Mouse (Mus musculus) E14TG2a.4 (cell line): ENCODE measurements around the gene Gm527.

Source experiments
- H3K27me3 ChIP-seq: 2 replicates; pipeline ENCODE4 v1.6.1; 2014; ENCODE audit warnings: low read length, control low read depth; ENCODE audit not compliant: insufficient read depth
- H3K36me3 ChIP-seq: 2 replicates; pipeline ENCODE4 v1.6.1; 2014; ENCODE audit warnings: low read length, control low read depth; ENCODE audit not compliant: insufficient read depth
- H3K4me1 ChIP-seq: replicated peaks from 2 replicates; pipeline ENCODE4 v1.6.1; 2014; ENCODE audit warnings: low read depth, low read length, control low read depth
- H3K4me3 ChIP-seq: replicated peaks from 2 replicates; pipeline ENCODE4 v1.5.1; 2014; ENCODE audit warnings: mild to moderate bottlenecking, low read length
- H3K9me3 ChIP-seq: 2 replicates; pipeline ENCODE4 v1.6.1; 2014; ENCODE audit warnings: low read length, control low read depth
- CTCF ChIP-seq: conservative IDR thresholded peaks from 2 replicates; pipeline ENCODE4 v1.5.1; 2014; ENCODE audit warnings: low read length
- NANOG ChIP-seq: IDR thresholded peaks from 2 replicates; pipeline ENCODE4 v1.6.1; 2014; ENCODE audit warnings: borderline replicate concordance, low read length, mixed read lengths
- POU5F1 ChIP-seq: IDR thresholded peaks from 2 replicates; pipeline ENCODE4 v1.6.1; 2014; ENCODE audit warnings: low read length, borderline replicate concordance

Gene Gm527

DNA sequence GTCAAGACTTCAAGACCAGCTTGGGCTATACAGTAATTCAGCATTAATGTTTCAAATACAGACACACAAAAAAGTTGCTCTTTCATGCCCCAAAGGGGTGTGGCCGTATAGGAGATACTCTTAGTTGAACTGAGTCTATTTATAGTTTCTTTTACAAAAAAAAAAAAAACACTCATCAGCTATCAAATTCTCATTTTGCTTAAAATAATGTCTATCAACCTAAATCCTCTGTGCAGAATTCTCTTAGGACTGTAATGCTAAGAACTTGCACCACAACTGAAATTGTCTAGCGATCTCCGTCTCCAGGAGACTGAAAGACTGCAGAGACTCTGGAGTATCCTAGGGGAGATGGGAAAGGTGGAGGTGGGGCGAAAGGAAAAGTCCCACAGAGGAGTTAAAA is 46.9 kb downstream of the Gm527 start:
- TF ChIP-seq POU5F1 = no peak
- no peak for TF ChIP-seq CTCF
- no peak for TF ChIP-seq NANOG
- Histone ChIP-seq H3K27me3 (no peaks in the 10 kb centered on the region), H3K4me1 (peaks cover 22% of the 10 kb centered on the region), H3K36me3 (peaks cover 16% of the 10 kb centered on the region), H3K9me3 (peaks cover 19% of the 10 kb centered on the region), H3K4me3 (peak overlapping the region; percentile 95)

DNA sequence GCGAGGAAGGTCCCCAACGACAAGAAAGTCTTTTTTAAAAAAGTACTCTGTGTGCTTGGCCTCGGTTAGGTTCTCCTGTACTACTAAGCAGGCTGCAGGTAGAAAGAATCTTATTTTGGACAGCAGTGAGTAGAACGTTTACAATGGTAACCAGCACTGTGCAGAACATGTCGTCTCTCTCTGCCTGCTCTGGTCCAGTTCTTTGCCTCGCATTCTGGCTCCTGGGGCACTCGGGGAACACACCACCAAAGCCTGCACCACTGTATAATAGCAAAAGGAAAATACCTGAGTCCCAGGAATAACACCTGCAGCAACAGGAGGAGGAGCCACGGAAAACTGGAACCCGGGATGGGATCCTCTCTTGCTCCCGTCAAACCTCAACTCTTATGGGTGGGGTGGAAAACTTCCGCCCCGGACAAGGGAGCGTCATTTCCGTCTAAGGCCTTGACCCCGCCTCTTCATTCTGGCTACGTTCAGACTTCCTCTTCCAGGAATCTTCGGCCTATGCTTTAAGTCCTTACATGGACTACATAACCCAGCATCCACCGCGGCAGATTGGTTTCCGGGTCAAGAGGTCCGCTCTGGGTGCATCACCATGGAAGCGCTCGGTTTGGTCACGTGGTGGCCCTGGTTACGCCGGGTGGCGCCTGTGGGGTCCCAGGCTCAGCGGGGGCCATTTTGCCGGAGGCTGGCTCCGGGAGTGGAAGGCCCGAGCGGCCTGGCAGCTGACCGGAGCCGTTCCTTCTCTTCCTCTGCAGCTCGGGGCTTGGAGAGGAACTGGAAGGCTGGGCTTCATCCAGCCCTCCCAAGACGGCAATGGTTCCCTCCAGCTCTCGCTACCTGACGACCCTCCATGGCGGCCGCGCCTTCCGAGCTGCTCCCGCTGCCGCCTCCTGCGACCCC is 47.7 kb downstream of the Gm527 start, which contains the start of the genes Klhl28 and Togaram1:
TSS of gene Klhl28 (minus strand) at position 411 of the 903 bp plus-strand sequence.
TSS of gene Togaram1 (plus strand) at position 681 of the 903 bp plus-strand sequence.
- Histone ChIP-seq H3K4me3 (peak within 1 kb of the TSS; percentile 95), H3K27me3 (no peaks in the 10 kb centered on the region), H3K4me1 (peaks cover 24% of the 10 kb centered on the region), H3K9me3 (peaks cover 19% of the 10 kb centered on the region), H3K36me3 (peaks cover 17% of the 10 kb centered on the region)
- no peak for TF ChIP-seq POU5F1
- TF ChIP-seq NANOG = no peak
- no peak for TF ChIP-seq CTCF

DNA sequence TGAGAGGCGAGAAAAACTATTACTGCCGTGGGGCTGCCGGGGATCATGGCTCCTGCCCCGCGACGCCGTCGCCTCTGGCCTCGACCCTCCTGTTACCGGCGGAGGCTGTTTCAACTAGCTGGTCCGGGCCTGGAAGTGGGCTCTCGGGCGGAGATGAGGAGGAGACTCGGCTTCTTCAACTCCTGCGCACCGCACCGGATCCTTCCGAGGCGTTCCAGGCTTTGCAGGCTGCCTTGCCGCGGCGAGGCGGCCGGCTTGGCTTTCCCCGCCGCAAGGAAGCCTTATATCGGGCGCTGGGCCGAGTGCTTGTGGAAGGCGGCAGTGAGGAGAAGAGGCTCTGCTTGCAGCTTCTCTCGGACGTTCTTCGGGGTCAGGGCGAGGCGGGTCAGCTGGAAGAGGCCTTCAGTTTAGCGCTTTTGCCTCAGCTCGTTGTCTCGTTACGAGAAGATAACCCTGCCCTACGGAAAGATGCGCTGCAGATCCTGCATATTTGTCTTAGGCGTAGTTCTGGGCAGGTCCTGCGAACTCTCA is 48.5 kb downstream of the Gm527 start:
- no peak for TF ChIP-seq POU5F1
- TF ChIP-seq NANOG = no peak
- TF ChIP-seq CTCF = no peak
- Histone ChIP-seq H3K27me3 (no peaks in the 10 kb centered on the region), H3K4me1 (peaks cover 31% of the 10 kb centered on the region), H3K36me3 (peaks cover 25% of the 10 kb centered on the region), H3K4me3 (peak overlapping the region; percentile 95), H3K9me3 (peaks cover 19% of the 10 kb centered on the region)

DNA sequence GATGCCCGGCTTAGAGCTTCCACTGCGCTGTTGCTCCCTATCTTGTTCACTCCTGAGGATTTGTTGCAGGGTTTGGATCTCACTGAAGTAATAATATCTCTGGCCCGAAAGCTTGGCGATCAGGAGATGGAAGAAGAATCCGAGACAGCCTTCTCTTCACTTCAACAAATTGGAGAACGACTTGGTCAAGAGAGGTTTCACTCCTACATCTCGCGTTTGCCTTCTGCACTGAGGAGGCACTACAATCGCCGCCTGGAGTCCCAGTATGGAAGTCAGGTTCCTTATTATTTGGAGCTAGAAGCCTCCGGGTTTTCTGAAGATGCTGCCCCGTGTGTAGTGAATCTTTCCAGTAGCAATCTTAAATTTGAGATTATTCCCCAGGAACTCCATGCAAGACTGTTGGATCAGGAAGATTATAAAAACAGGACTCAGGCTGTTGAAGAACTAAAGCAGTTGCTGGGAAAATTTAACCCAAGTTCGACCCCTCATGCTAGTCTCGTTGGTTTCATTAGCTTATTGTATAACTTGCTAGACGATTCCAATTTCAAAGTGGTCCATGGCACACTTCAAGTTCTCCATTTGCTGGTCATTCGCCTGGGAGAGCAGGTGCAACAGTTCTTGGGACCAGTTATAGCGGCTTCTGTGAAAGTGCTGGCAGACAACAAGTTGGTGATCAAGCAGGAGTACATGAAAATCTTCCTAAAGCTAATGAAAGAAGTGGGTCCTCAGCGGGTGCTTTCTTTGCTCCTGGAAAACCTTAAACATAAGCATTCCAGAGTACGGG is 49.1 kb downstream of the Gm527 start:
- Histone ChIP-seq H3K36me3 (peaks cover 28% of the 10 kb centered on the region), H3K9me3 (peaks cover 19% of the 10 kb centered on the region), H3K27me3 (no peaks in the 10 kb centered on the region), H3K4me3 (peak overlapping the region; percentile 95), H3K4me1 (peaks cover 31% of the 10 kb centered on the region)
- TF ChIP-seq CTCF (no peak), POU5F1 (no peak), NANOG (no peak)

DNA sequence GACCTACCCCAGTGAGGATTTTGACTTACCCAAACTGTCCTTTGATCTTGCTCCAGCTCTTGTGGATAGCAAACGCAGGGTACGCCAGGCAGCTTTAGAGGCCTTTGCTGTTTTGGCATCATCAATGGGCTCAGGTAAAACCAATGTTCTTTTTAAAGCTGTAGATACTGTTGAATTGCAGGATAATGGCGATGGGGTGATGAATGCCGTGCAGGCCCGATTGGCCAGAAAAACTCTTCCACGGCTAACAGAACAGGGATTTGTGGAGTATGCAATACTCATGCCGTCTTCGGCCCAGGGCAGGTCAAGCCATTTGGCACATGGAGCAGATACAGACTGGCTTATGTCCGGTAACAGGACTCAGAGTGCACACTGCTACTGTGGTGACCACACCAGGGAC is 49.8 kb downstream of the Gm527 start:
- Histone ChIP-seq H3K36me3 (peaks cover 28% of the 10 kb centered on the region), H3K4me1 (peaks cover 31% of the 10 kb centered on the region), H3K27me3 (no peaks in the 10 kb centered on the region), H3K9me3 (peaks cover 19% of the 10 kb centered on the region), H3K4me3 (peak overlapping the region; percentile 95)
- TF ChIP-seq CTCF (no peak), NANOG (no peak)

DNA sequence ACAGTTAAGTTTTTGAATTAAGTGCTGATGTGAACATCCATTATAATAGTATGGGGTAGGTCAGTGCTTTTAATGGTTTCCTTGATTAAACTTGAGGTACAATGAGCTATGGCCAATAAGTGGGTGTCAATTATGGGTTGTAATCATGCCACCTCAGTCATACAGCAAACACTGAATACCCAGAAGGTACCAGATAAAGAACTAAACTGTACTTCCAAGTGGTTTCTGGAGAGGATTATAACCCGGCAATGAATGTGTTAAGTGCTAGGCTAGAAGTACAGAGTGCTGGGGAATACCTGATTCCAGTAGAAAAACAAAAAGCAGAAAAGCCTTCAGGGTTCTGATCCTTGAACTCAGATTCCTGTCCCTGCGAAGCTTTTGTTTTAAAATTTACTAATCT is 50.4 kb downstream of the Gm527 start:
- Histone ChIP-seq H3K9me3 (peaks cover 19% of the 10 kb centered on the region), H3K36me3 (peaks cover 28% of the 10 kb centered on the region), H3K4me3 (peak overlapping the region; percentile 95), H3K4me1 (peaks cover 31% of the 10 kb centered on the region), H3K27me3 (no peaks in the 10 kb centered on the region)
- TF ChIP-seq CTCF (no peak), POU5F1 (no peak), NANOG (no peak)

DNA sequence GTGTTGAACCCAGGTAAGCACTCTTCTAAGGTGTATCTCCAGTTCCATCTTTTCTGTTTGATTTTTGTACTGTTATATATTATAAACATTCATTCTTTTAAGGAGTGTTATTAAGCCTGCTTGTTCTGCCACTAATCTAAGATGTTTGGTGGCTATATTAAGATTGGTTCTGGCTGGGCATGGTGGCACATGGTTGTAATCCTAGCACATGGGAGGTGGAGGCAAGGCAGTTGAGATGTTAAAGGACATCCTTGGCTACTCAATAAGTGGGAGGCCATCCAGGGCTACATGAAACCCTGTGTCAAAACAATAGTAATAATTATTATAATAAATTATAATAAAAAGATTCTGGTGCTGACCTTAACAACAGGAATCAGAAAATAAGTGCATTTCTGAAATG is 53.7 kb downstream of the Gm527 start:
- Histone ChIP-seq H3K4me1 (peaks cover 21% of the 10 kb centered on the region), H3K36me3 (peaks cover 28% of the 10 kb centered on the region), H3K9me3 (peaks cover 18% of the 10 kb centered on the region), H3K4me3 (no peak overlapping the region), H3K27me3 (no peaks in the 10 kb centered on the region)
- TF ChIP-seq POU5F1 = no peak
- TF ChIP-seq NANOG = no peak
- TF ChIP-seq CTCF = no peak

DNA sequence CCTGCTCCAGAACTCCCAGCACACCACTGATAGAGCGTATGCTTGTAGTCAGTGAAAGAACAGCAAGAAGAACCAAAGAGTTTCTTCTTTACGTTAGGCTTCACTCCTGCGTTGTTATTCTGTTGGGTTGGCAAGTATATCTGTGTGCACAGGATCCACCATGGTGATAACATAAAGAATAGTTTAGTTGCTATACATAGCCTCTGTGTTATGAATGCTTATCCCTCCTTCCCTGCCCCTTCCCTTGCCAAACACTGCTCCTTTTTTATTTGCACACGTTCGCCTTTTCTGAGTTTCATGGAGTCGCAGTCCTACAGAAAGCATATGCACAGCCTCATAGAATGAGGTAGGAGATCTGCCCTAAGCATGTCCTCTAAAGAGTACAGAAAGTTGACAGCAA is 54.4 kb downstream of the Gm527 start:
- peaks cover 21% of the 10 kb centered on the region for H3K4me1 ChIP-seq
- H3K27me3 ChIP-seq = no peaks in the 10 kb centered on the region
- no peak for TF ChIP-seq NANOG
- no peak for TF ChIP-seq CTCF
- no peak for TF ChIP-seq POU5F1
- H3K4me3 ChIP-seq = no peak overlapping the region
- H3K9me3 ChIP-seq = peaks cover 12% of the 10 kb centered on the region
- peaks cover 28% of the 10 kb centered on the region for H3K36me3 ChIP-seq
